Mouse (Mus musculus): ENCODE results near the gene Ncdn.
A peak's percentile ranks its signal among the peaks of the same experiment; 100 is the strongest.

Ncdn gene

GRCm38 (mm10) chr4:126752024-126752607 lies 1.1 kb downstream of the Ncdn start:
- no peak for DNase-seq

GRCm38 (mm10) chr4:126751556-126752023 lies 1.6 kb downstream of the Ncdn start:
- DNase-seq = no peak

GRCm38 (mm10) chr4:126750863-126751555 lies 2.2 kb downstream of the Ncdn start:
- no peak for DNase-seq

- peak; percentile 10 for DNase-seq
Measured at GRCm38 (mm10) chr4:126750046-126750683, 3.1 kb downstream of the Ncdn start.

GRCm38 (mm10) chr4:126749553-126749952 lies 3.7 kb downstream of the Ncdn start:
- DNase-seq = no peak

- no peak for DNase-seq
Measured at GRCm38 (mm10) chr4:126748381-126748780, 4.9 kb downstream of the Ncdn start.

GRCm38 (mm10) chr4:126746194-126746840 lies 6.9 kb downstream of the Ncdn start:
- DNase-seq = no peak

- DNase-seq = peak; percentile 23
Measured at GRCm38 (mm10) chr4:126745506-126746193, 7.6 kb downstream of the Ncdn start.

- DNase-seq = no peak
Measured at GRCm38 (mm10) chr4:126744831-126745230, 8.4 kb downstream of the Ncdn start.

GRCm38 (mm10) chr4:126743713-126744112 lies 9.5 kb downstream of the Ncdn start:
- no peak for DNase-seq

GRCm38 (mm10) chr4:126742976-126743375 lies 10.3 kb downstream of the Ncdn start:
- no peak for DNase-seq

GRCm38 (mm10) chr4:126741448-126741847 lies 11.8 kb downstream of the Ncdn start:
- DNase-seq = peak; percentile 66

- no peak for DNase-seq
Measured at GRCm38 (mm10) chr4:126739966-126740676, 13.1 kb downstream of the Ncdn start.

- DNase-seq = no peak
Measured at GRCm38 (mm10) chr4:126736001-126736414, 17.2 kb downstream of the Ncdn start, which contains the start of gene Tfap2e. TSS of gene Tfap2e (minus strand) at chr4:126736240.

- DNase-seq = no peak
Measured at GRCm38 (mm10) chr4:126735382-126736000, 17.7 kb downstream of the Ncdn start.

- DNase-seq = no peak
Measured at GRCm38 (mm10) chr4:126734700-126735381, 18.4 kb downstream of the Ncdn start.

- no peak for DNase-seq
Measured at GRCm38 (mm10) chr4:126734001-126734603, 19.1 kb downstream of the Ncdn start.

GRCm38 (mm10) chr4:126732531-126733380 lies 20.5 kb downstream of the Ncdn start:
- DNase-seq = no peak

- no peak for DNase-seq
Measured at GRCm38 (mm10) chr4:126732111-126732510, 21.1 kb downstream of the Ncdn start.

- no peak for DNase-seq
Measured at GRCm38 (mm10) chr4:126707439-126707826, 45.8 kb downstream of the Ncdn start.

All from kidney, adult 11 months (tissue).